Comparison of ENCODE assay signal across 8 mouse cellular contexts in genomic region chr1:44041797-44042554, GRCm38 (mm10). TPM values are rescaled to one million over a fixed set of nuclear protein-coding genes. Genes with fewer than 3 reads are reported as not detected.
DNase-seq lines count a peak whose midpoint lies in the region; ATAC-seq and TF ChIP-seq lines count a peak whose summit lies in the region.

No protein-coding gene starts in this region.

- no peaks in the 10 kb centered on the region for H3K9me3 ChIP-seq in forebrain, postnatal 0 days (ENCODE audit: low read length)
- no peaks in the 10 kb centered on the region for H3K9me3 ChIP-seq in hindbrain, embryonic 16.5 days (ENCODE audit: control insufficient read depth, low read length)

- peak overlapping the region; percentile 44 for H3K4me3 ChIP-seq in forebrain, postnatal 0 days (ENCODE audit: low read depth, low read length)
- peak overlapping the region; percentile 45 for H3K4me3 ChIP-seq in hindbrain, embryonic 16.5 days (ENCODE audit: low read length)

- H3K4me2 ChIP-seq in forebrain, postnatal 0 days (ENCODE audit: low read depth), result peak overlapping the region; percentile 55
- peak overlapping the region; percentile 72 for H3K4me2 ChIP-seq in hindbrain, embryonic 16.5 days (ENCODE audit: low read length)

- H3K9ac ChIP-seq in forebrain, postnatal 0 days, result peak overlapping the region; percentile 63
- peak overlapping the region; percentile 64 for H3K9ac ChIP-seq in hindbrain, embryonic 16.5 days (ENCODE audit: low read depth, low read length)

- no peaks in the 10 kb centered on the region for H3K27me3 ChIP-seq in forebrain, postnatal 0 days (ENCODE audit: insufficient read depth, low read length)
- H3K27me3 ChIP-seq in hindbrain, embryonic 16.5 days (replicated peaks; ENCODE audit: control insufficient read depth, insufficient read depth, low read length), result no peaks in the 10 kb centered on the region

- WGBS in forebrain, postnatal 0 days, result under 1% methylated on average over 17 of the region's 17 CpGs
- WGBS in hindbrain, embryonic 16.5 days, result under 1% methylated on average over 17 of the region's 17 CpGs

- peak overlapping the region; percentile 29; the same call in 1 of the 2 replicates for H3K27ac ChIP-seq in forebrain, postnatal 0 days (ENCODE audit: low read depth, low read length)
- H3K27ac ChIP-seq in hindbrain, embryonic 16.5 days (ENCODE audit: low read depth, low read length), result peak overlapping the region; percentile 18; the same call in 1 of the 2 replicates

- H3K4me1 ChIP-seq in forebrain, postnatal 0 days (ENCODE audit: insufficient read depth), result no peaks in the 10 kb centered on the region
- no peaks in the 10 kb centered on the region; the same call in 1 of the 2 replicates for H3K4me1 ChIP-seq in hindbrain, embryonic 16.5 days (ENCODE audit: control insufficient read depth, insufficient read depth, low read depth, low read length)

- peak; percentile 72 for DNase-seq in ZHBTc4 (ENCODE audit: low read depth, low spot score)
- peak; percentile 42 for DNase-seq in cerebellum, adult 8-10 months
- peak; percentile 88 for DNase-seq in forebrain, postnatal 0 days
- peak; percentile 41 to 58 for DNase-seq in left cerebral cortex, adult 18-20 months (ENCODE audit: low spot score in 2 of 2)
- peak; percentile 41 for DNase-seq in retina, postnatal 7 days (ENCODE audit: low read depth, low spot score)
- peak; percentile 14 to 41 for DNase-seq in urinary bladder, postnatal 36 days (ENCODE audit: low spot score in 2 of 2)

- TF ChIP-seq CTCF in forebrain, postnatal 0 days (IDR thresholded peaks at IDR 0.05; ENCODE audit: low read depth), result peak; percentile 88

- H3K36me3 ChIP-seq in forebrain, postnatal 0 days (ENCODE audit: insufficient read depth), result no peaks in the 10 kb centered on the region
- no peaks in the 10 kb centered on the region for H3K36me3 ChIP-seq in hindbrain, embryonic 16.5 days (ENCODE audit: control insufficient read depth, insufficient read depth, low read length)

- peak; percentile 91 for ATAC-seq in forebrain, postnatal 0 days
- ATAC-seq in hindbrain, embryonic 16.5 days, result peak; percentile 90
- peak; percentile 85 for ATAC-seq in megakaryocyte, adult 5-6 weeks (ENCODE audit: poor library complexity, severe bottlenecking)

RNA-seq across cellular contexts. Expression of gene Gm8251, which starts 19.8 kb away (rescaled TPM):
- 0.05 TPM in 1 of 2 replicates, not detected in the other for total RNA-seq in forebrain, postnatal 0 days (2014; rRNA removed)
- polyA plus RNA-seq in forebrain, postnatal 0 days (2015; fragmentation: Nextera tagmentation; extraction: Ambion mirVana), result not detected in 2 replicates
- polyA plus RNA-seq in hindbrain, embryonic 16.5 days (2015; fragmentation: Nextera tagmentation; extraction: Ambion mirVana), result 0.04 TPM in 1 of 2 replicates, not detected in the other
- total RNA-seq in left cerebral cortex, adult 18-20 months (2021), result not detected
- 0.04 and 0.05 TPM in 2 replicates for total RNA-seq in megakaryocyte, adult 5-6 weeks (2015)
- total RNA-seq in megakaryocyte, adult 5-6 weeks (2017), result 0.24 TPM in 1 of 2 replicates, not detected in the other

RNA-seq across cellular contexts. Expression of gene Mettl21c, which starts 22.1 kb away (rescaled TPM):
- 1.2 and 2.3 TPM in 2 replicates for total RNA-seq in forebrain, postnatal 0 days (2014; rRNA removed)
- 1.8 and 2.5 TPM in 2 replicates for polyA plus RNA-seq in forebrain, postnatal 0 days (2015; fragmentation: Nextera tagmentation; extraction: Ambion mirVana)
- 1.2 and 1.8 TPM in 2 replicates for polyA plus RNA-seq in hindbrain, embryonic 16.5 days (2015; fragmentation: Nextera tagmentation; extraction: Ambion mirVana)
- not detected for total RNA-seq in left cerebral cortex, adult 18-20 months (2021)
- total RNA-seq in megakaryocyte, adult 5-6 weeks (2015), result not detected in 2 replicates
- not detected in 2 replicates for total RNA-seq in megakaryocyte, adult 5-6 weeks (2017)

Comparison
In these comparisons a context has a peak if more than half of its experiments do, and no peak if none do; other contexts are left out.
1. Peak in every context shown above with its lines: DNase-seq, ATAC-seq, H3K4me3 ChIP-seq and H3K27ac ChIP-seq.
2. DNase-seq: peak in every context shown above with its lines; median percentile 88 in forebrain, postnatal 0 days; 72 in ZHBTc4; 50 in left cerebral cortex, adult 18-20 months; 42 in cerebellum, adult 8-10 months; 41 in retina, postnatal 7 days; 28 in urinary bladder, postnatal 36 days.